Mouse (Mus musculus) ES-Bruce4 (cell line): Measurements from ENCODE around the gene Morn5. TPM values are rescaled to one million over a fixed set of nuclear protein-coding genes. Genes with fewer than 3 reads are reported as not detected.
A peak's percentile ranks its signal among the peaks of the same experiment; 100 is the strongest.

Source experiments
- H3K27ac ChIP-seq: 2 replicates; pipeline ENCODE4 v1.5.1; 2012; ENCODE audit warnings: low read length, inconsistent platforms; ENCODE audit not compliant: insufficient read depth
- H3K27me3 ChIP-seq: 2 replicates; pipeline ENCODE4 v1.6.1; 2012; ENCODE audit warnings: mild to moderate bottlenecking, low read length, inconsistent platforms; ENCODE audit not compliant: control insufficient read depth, poor library complexity, insufficient read depth, severe bottlenecking
- H3K36me3 ChIP-seq: 2 replicates; pipeline ENCODE4 v1.6.1; 2012; ENCODE audit warnings: inconsistent platforms, mild to moderate bottlenecking, low read length, moderate library complexity; ENCODE audit not compliant: control insufficient read depth, poor library complexity, insufficient read depth, severe bottlenecking
- H3K4me1 ChIP-seq: one replicate; pipeline ENCODE4 v1.8.1; 2011; ENCODE audit warnings: low read length; ENCODE audit not compliant: control insufficient read depth, insufficient read depth
- H3K4me3 ChIP-seq: 2 replicates; pipeline ENCODE4 v1.5.1; 2011; ENCODE audit warnings: low read depth, mild to moderate bottlenecking, low read length
- H3K9ac ChIP-seq: 2 replicates; pipeline ENCODE4 v1.6.1; 2012; ENCODE audit warnings: low read depth, mild to moderate bottlenecking, inconsistent platforms; ENCODE audit not compliant: poor library complexity, severe bottlenecking
- H3K9me3 ChIP-seq: replicated peaks from 2 replicates; pipeline ENCODE4 v1.6.1; 2012; ENCODE audit warnings: mild to moderate bottlenecking, low read length, inconsistent platforms; ENCODE audit not compliant: control insufficient read depth, poor library complexity, insufficient read depth, severe bottlenecking
- CTCF ChIP-seq: IDR thresholded peaks from one replicate; pipeline ENCODE4 v1.8.1; 2011; ENCODE audit warnings: low read depth, low read length
- EP300 ChIP-seq: IDR thresholded peaks from 2 replicates; pipeline ENCODE4 v1.6.1; 2011; ENCODE audit warnings: low read depth, low read length; ENCODE audit not compliant: insufficient read depth
- POLR2A ChIP-seq: IDR thresholded peaks from one replicate; pipeline ENCODE4 v1.8.1; 2011; ENCODE audit warnings: low read length; ENCODE audit not compliant: insufficient read depth
- polyA plus RNA-seq: library from polyadenylated mRNA; stranded (reverse); fragments of >200 nt; gene quantifications from 2 replicates; pipeline ENCODE4 v1.2.4, GENCODE M21; 2011; ENCODE audit warnings: low read depth; ENCODE audit not compliant: missing spikeins, insufficient read depth, insufficient read length

Gene Morn5
- polyA plus RNA-seq, 1 experiment, result not detected

DNA sequence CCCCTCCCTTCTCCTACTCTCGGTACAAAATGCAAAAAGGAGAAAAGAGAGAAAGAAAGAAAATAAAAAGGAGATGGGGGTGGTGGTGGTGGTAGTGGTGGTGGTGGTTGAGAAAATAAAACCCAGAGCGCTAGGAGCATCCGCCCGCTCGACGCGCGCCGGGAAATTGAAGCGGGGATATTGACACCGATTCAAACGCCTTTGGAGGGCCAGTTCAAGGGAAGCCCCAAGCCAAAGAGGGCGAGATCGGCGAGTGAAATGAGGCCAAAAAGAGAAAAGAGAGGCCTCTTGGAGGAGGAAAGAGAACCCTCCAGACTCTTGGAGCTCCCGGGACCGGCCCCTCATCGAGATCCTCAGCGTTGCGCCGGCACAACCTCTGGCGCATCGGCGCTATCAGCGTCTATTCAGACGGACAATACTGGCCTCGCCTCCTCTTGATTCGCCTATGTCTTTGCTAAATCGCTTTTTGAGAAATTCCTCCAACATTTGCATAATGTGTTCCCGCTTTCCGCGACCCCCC lies 55.2 kb downstream of the Morn5 start:
- Histone ChIP-seq H3K4me1 (peaks cover 2% of the 10 kb centered on the region), H3K9me3 (no peaks in the 10 kb centered on the region), H3K36me3 (no peaks in the 10 kb centered on the region), H3K9ac (peak overlapping the region; percentile 72), H3K27ac (no peak overlapping the region), H3K4me3 (peak overlapping the region; percentile 40), H3K27me3 (peaks cover 26% of the 10 kb centered on the region)
- TF ChIP-seq EP300 (no peak), POLR2A (no peak), CTCF (no peak)

DNA sequence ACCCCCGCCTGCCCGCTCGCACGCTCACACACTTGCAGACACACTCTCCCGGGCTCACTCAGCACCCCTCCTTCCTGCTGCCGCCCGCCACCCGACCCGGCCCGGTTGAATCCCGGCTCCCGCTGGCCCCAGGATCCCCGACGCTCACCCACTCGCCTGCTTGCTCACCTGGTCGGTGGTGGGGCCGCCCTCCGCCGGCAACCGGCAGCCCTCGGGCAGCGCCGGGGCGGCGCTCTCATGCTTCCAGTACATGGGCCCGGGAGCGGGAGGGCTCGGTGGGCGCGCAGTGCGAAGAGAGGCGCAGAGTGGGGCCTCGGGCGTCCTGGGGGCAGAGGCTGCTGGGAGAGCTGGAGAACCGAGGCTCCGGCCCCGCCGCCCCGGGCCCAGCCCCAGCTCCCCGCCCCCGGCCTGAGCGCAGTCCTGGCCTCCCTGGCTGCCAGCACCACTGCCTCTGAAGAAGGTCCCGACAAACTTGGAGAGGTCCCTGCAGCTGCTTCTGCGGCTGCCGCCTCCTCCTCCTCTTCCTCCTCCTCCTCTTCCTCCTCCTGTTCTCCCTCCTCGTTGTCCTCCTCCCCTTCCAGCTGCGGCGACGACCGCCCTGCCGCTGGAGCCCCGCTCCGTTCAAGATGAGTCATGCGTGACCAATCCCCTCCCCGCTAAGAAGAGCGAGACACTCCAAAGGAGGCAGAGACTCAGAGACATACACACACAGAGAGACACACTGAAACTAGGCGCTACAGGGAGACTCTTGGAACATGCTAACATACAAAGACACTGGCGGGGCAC lies 55.9 kb downstream of the Morn5 start, which contains the start of gene Lhx6:
Gene Lhx6, minus strand, starts transcription at position 453 of the 786 bp plus-strand sequence.
- no peak for TF ChIP-seq CTCF
- no peak for TF ChIP-seq POLR2A
- no peak for TF ChIP-seq EP300
- Histone ChIP-seq H3K27ac (no peak within 1 kb of the TSS), H3K9ac (peak within 1 kb of the TSS; percentile 72), H3K36me3 (no peaks in the 10 kb centered on the region), H3K4me3 (peak within 1 kb of the TSS; percentile 45), H3K4me1 (peaks cover 2% of the 10 kb centered on the region), H3K27me3 (peaks cover 26% of the 10 kb centered on the region), H3K9me3 (no peaks in the 10 kb centered on the region)

DNA sequence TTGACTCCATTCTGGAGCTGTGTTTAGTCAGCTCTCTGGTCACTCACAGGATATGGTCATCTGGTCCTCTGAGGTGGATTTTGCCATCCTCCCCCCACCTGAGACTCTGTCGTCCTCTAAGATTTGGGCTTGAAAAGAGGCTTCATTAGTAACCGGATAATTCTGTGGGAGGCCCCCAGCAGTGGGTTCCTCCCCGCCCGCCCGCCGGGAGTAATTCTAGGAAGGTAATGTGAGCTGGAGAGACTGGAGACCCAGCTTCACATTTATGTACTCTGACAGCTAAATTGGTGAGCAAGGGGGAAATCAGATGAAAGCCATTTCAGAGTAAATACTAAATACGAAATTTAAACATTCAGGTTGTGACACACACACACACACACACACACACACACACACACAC lies 59.4 kb downstream of the Morn5 start:
- H3K4me1 ChIP-seq, result no peaks in the 10 kb centered on the region
- H3K9ac ChIP-seq, result no peak overlapping the region
- H3K9me3 ChIP-seq, result no peaks in the 10 kb centered on the region
- no peak overlapping the region for H3K4me3 ChIP-seq
- no peaks in the 10 kb centered on the region for H3K36me3 ChIP-seq
- TF ChIP-seq EP300 (no peak), CTCF (no peak), POLR2A (no peak)
- H3K27me3 ChIP-seq, result peaks cover 20% of the 10 kb centered on the region
- H3K27ac ChIP-seq, result no peak overlapping the region

- Histone ChIP-seq H3K4me1 (no peaks in the 10 kb centered on the region), H3K4me3 (no peak overlapping the region)
These were observed 63.4 kb downstream of the Morn5 start for GRCm38 (mm10) chr2:36112632-36113031.

GRCm38 (mm10) chr2:36126795-36127429 lies 77.7 kb downstream of the Morn5 start:
- Histone ChIP-seq H3K4me1 (no peaks in the 10 kb centered on the region), H3K27ac (no peak overlapping the region), H3K36me3 (peaks cover 32% of the 10 kb centered on the region), H3K9ac (no peak overlapping the region), H3K9me3 (no peaks in the 10 kb centered on the region), H3K27me3 (no peaks in the 10 kb centered on the region), H3K4me3 (no peak overlapping the region)
- TF ChIP-seq CTCF (no peak), POLR2A (no peak), EP300 (no peak)

More at GRCm38 (mm10) chr2:36112632-36113031, 63.4 kb downstream of the Morn5 start:
- no peaks in the 10 kb centered on the region for H3K27me3 ChIP-seq
- H3K36me3 ChIP-seq, result peaks cover 10% of the 10 kb centered on the region
- no peak overlapping the region for H3K9ac ChIP-seq
- no peaks in the 10 kb centered on the region for H3K9me3 ChIP-seq
- TF ChIP-seq POLR2A, result no peak
- no peak for TF ChIP-seq CTCF
- TF ChIP-seq EP300, result no peak
- H3K27ac ChIP-seq, result no peak overlapping the region

- Histone ChIP-seq H3K9me3 (no peaks in the 10 kb centered on the region), H3K36me3 (peaks cover 23% of the 10 kb centered on the region), H3K27ac (no peak overlapping the region), H3K4me3 (no peak overlapping the region), H3K4me1 (no peaks in the 10 kb centered on the region), H3K27me3 (no peaks in the 10 kb centered on the region), H3K9ac (no peak overlapping the region)
- TF ChIP-seq EP300 (no peak), CTCF (no peak), POLR2A (no peak)
These were observed 78.7 kb downstream of the Morn5 start for GRCm38 (mm10) chr2:36127973-36128372.
